Mouse (Mus musculus) heart, embryonic 15.5 days (tissue): Measurements from ENCODE around the gene Cbll1. TPM values are rescaled to one million over a fixed set of nuclear protein-coding genes. Genes with fewer than 3 reads are reported as not detected.

ENCODE experiments used
- ATAC-seq: fragments of 200-750 bp; cut with Nextera tagmentation; replicated peaks from 2 replicates; pipeline ENCODE4 v1.8.0; 2017; ENCODE audit warnings: low read depth, moderate TSS enrichment; ENCODE audit not compliant: insufficient number of reproducible peaks, insufficient read depth, low FRiP score
- H3K27ac ChIP-seq: fragments of 300-500 bp; sonication (generic); 2 replicates; pipeline ENCODE4 v1.5.1; 2015; ENCODE audit warnings: mild to moderate bottlenecking, inconsistent platforms
- H3K27me3 ChIP-seq: fragments of 300-500 bp; sonication (generic); 2 replicates; pipeline ENCODE4 v1.6.1; 2015; ENCODE audit warnings: inconsistent platforms
- H3K36me3 ChIP-seq: fragments of 300-500 bp; sonication (generic); 2 replicates; pipeline ENCODE4 v1.6.1; 2015; ENCODE audit warnings: mild to moderate bottlenecking, inconsistent platforms
- H3K4me1 ChIP-seq: fragments of 300-500 bp; sonication (generic); replicated peaks from 2 replicates; pipeline ENCODE4 v1.6.1; 2015; ENCODE audit warnings: inconsistent platforms
- H3K4me2 ChIP-seq: fragments of 300-500 bp; sonication (generic); 2 replicates; pipeline ENCODE4 v1.6.1; 2015; ENCODE audit warnings: inconsistent platforms, mild to moderate bottlenecking, moderate library complexity
- H3K4me3 ChIP-seq: fragments of 300-500 bp; sonication (generic); 2 replicates; pipeline ENCODE4 v1.5.1; 2015; ENCODE audit warnings: mild to moderate bottlenecking, inconsistent platforms
- H3K9ac ChIP-seq: fragments of 300-500 bp; sonication (generic); 2 replicates; pipeline ENCODE4 v1.6.1; 2015; ENCODE audit warnings: mild to moderate bottlenecking, inconsistent platforms
- H3K9me3 ChIP-seq: fragments of 300-500 bp; sonication (generic); replicated peaks from 2 replicates; pipeline ENCODE4 v1.6.1; 2016; ENCODE audit warnings: inconsistent platforms
- WGBS: fragments of 180-500 bp; shearing (Covaris S2); methylation state at CpG from one replicate; pipeline ENCODE4 v1.1.7; 2015; ENCODE audit warnings: mixed read lengths; 5-methylcytosine and 5-hydroxymethylcytosine counted together
- polyA plus RNA-seq: library from polyadenylated mRNA; unstranded; fragments of >200 nt; fragmentation: Nextera tagmentation; extraction: Ambion mirVana; gene quantifications from 2 replicates; pipeline ENCODE4 v1.2.1, GENCODE M21; 2015

The Cbll1 gene
- polyA plus RNA-seq, 1 experiment from 2014 or later, result 7.0 TPM

DNA sequence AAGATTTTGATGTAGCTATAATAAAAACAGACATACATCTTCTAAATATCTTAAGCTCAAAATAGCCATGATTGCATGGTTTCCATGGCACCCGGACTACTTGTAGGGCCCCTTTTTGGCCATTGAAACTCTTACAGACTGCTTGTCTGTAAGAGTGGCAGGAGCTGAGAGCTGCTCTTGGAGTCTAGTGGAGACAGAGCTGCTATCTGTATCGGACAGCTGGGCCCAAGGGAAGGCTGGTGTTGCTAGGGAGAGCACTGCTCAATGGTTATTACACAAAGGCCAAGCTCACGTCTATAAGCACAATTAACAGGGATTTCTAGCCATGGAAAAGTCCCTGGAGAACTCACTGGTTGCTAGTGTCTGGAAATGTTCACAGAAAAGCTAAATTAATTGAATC lies 22.0 kb upstream of the Cbll1 start:
- 46% methylated on average over 3 of the region's 3 CpGs for WGBS
- Histone ChIP-seq H3K4me2 (no peak overlapping the region), H3K9ac (no peak overlapping the region), H3K4me1 (peaks cover 20% of the 10 kb centered on the region), H3K9me3 (no peaks in the 10 kb centered on the region), H3K36me3 (no peaks in the 10 kb centered on the region), H3K4me3 (no peak overlapping the region), H3K27me3 (no peaks in the 10 kb centered on the region), H3K27ac (no peak overlapping the region)
- no peak for ATAC-seq

DNA sequence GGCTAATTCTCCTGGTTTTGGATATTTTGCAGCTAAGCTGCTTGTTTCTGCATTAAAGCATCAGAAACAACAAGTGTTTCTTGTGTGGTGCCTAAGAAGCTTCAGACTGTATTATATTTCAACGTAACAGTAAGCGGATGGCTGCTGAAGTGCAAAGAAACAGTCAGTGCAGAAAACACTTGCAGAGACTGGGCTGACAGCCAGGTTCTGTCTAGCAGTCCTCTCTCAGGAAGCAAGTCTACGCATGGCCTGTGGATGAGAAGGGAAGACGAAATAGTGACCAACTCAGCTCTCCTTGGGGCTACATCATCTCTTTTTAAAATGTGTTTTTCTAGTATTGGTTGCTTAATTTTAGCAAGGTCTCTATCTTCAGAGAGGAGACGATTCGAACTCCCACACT lies 20.7 kb upstream of the Cbll1 start:
- Histone ChIP-seq H3K4me2 (0 out of 2 replicates have a peak overlapping the region, but pooled peaks have one; percentile 6), H3K27ac (no peak overlapping the region), H3K9ac (peak overlapping the region; percentile 16; the same call in 1 of the 2 replicates), H3K4me1 (peaks cover 18% of the 10 kb centered on the region), H3K9me3 (no peaks in the 10 kb centered on the region), H3K27me3 (no peaks in the 10 kb centered on the region), H3K4me3 (no peak overlapping the region), H3K36me3 (no peaks in the 10 kb centered on the region)
- peak; percentile 55; the same call in 1 of the 2 replicates for ATAC-seq
- WGBS, result 31% methylated on average over 6 of the region's 6 CpGs

DNA sequence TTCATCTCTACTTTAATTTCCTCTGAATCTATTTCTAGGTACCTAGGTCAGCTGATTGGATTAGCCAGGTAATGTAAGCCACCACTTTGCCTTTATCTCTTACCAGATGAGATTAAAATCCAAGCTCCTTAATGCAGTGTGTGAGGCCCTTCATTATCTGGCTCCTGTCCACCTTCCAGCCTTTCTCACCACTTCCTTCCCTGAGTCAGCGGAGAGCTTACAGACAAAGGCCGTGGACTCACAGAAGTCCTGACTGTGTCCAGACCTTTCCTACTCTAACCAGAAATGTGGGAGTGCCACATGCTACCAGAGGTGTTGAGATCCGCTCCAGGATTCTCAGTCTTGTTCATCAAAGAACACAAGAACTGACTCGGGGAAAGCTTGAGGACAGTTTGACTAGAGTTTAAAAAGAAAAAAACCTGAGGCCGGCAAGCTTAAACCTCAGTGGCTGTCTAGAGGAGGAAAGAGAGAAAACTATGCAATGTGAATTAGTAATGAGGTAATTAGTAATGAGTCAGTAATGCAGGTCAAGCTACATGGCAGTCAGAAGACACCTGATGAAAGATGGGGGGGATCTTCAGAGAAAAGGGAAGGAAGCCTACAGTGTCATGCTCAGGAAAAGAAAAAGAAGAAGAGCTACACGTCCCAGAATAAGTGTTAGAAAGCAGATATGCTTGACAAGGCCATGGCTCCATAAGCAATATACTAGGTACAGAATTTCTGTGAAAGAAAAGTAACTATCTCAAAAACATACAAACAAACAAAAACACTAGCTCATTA lies 14.5 kb upstream of the Cbll1 start:
- H3K36me3 ChIP-seq, result no peaks in the 10 kb centered on the region
- H3K27ac ChIP-seq, result no peak overlapping the region
- H3K4me2 ChIP-seq, result no peak overlapping the region
- H3K4me1 ChIP-seq, result 0 out of 2 replicates have a peak, but pooled peaks cover 4% of the 10 kb centered on the region
- no peak for ATAC-seq
- no peak overlapping the region for H3K4me3 ChIP-seq
- H3K9me3 ChIP-seq, result no peaks in the 10 kb centered on the region
- H3K9ac ChIP-seq, result no peak overlapping the region
- no peaks in the 10 kb centered on the region for H3K27me3 ChIP-seq
- WGBS, result 46% methylated on average over 6 of the region's 6 CpGs

DNA sequence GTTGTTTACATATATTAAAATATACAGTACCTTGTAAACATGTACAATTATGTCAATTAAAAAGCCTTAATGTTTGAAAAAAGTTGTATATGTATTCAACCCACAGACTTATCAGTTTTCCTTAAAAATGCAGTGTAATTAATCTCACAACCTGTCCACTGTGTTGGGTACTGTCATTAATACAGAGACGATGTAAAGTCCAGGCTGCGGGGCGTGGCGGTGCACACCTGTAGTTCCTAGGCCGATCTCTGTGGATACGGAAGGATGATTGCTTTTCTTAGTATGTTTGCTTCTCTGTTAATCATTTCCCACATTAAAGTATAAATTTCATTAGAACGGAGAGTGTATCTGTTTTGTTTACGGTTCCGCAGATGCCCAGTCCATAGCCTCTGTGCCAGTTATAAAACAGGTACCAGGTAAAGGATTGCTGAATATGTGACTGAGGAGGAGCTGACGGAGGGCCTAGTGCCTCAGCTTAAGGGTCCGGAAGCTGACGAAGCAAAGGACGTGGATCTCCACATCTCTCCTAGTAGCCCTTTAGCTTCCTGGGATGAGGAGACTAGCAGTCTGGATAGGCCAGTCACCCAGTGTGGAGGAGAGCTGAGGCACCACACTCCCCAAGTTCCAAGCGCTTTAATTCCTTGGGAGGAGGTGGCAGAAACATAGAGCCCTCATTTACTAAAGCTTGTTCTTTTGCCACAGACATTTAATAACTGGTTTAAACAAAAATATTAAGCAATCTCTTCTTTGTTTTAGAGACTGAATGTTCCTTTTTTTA lies 13.4 kb upstream of the Cbll1 start:
- no peak overlapping the region for H3K4me2 ChIP-seq
- 0 out of 2 replicates have a peak, but pooled peaks cover 4% of the 10 kb centered on the region for H3K4me1 ChIP-seq
- no peak for ATAC-seq
- H3K9ac ChIP-seq, result no peak overlapping the region
- H3K9me3 ChIP-seq, result no peaks in the 10 kb centered on the region
- no peak overlapping the region for H3K4me3 ChIP-seq
- H3K27ac ChIP-seq, result no peak overlapping the region
- H3K27me3 ChIP-seq, result no peaks in the 10 kb centered on the region
- 88% methylated on average over 14 of the region's 14 CpGs for WGBS
- no peaks in the 10 kb centered on the region for H3K36me3 ChIP-seq

DNA sequence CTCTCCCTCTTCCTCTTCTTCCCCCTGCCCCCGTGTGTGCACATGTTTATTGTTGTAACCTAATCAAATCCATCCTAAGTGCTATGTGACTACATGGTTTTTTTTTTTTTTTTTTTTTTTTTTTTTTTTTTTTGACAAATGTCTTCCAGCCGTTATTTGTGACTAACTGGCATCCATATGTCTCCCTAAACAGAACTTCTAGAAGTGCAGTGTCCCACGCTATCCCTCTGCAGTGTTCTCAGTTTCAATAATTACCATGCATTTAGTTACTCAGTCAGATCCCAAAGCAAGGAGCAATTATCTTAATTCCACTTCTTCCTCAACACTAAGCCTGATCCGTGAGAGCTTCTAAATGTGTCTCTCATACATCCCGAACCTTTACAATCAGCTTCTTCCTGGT lies 11.8 kb upstream of the Cbll1 start:
- H3K27me3 ChIP-seq, result no peaks in the 10 kb centered on the region
- H3K4me2 ChIP-seq, result no peak overlapping the region
- no peak overlapping the region for H3K9ac ChIP-seq
- no peak overlapping the region for H3K27ac ChIP-seq
- WGBS, result 39% methylated on average over 5 of the region's 5 CpGs
- H3K4me1 ChIP-seq, result 0 out of 2 replicates have a peak, but pooled peaks cover 4% of the 10 kb centered on the region
- no peaks in the 10 kb centered on the region for H3K9me3 ChIP-seq
- no peak for ATAC-seq
- H3K36me3 ChIP-seq, result no peaks in the 10 kb centered on the region
- no peak overlapping the region for H3K4me3 ChIP-seq

DNA sequence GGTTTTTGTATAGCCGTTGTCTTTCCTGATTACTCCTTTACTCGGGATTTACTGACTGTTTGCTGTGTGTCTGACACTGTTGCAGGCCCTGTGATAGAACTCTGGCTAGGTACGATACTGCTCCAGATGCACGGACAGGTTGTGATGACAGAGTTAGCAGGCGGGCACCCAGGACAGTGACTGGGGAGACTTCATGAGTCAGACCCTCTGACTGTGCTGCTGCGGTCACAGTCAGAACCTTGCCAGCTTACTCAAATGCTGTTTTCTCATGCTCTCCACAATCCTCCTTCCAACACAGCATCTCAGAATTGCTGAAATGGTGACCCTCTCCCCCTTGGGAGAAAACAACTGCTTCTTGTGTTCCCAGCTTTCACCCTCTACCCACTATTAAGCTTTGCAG lies 9.1 kb upstream of the Cbll1 start:
- no peak overlapping the region for H3K9ac ChIP-seq
- no peak overlapping the region for H3K4me2 ChIP-seq
- H3K9me3 ChIP-seq, result no peaks in the 10 kb centered on the region
- no peak overlapping the region for H3K27ac ChIP-seq
- ATAC-seq, result no peak
- no peaks in the 10 kb centered on the region for H3K27me3 ChIP-seq
- no peaks in the 10 kb centered on the region for H3K36me3 ChIP-seq
- 71% methylated on average over 6 of the region's 6 CpGs for WGBS
- no peaks in the 10 kb centered on the region for H3K4me1 ChIP-seq
- H3K4me3 ChIP-seq, result no peak overlapping the region

DNA sequence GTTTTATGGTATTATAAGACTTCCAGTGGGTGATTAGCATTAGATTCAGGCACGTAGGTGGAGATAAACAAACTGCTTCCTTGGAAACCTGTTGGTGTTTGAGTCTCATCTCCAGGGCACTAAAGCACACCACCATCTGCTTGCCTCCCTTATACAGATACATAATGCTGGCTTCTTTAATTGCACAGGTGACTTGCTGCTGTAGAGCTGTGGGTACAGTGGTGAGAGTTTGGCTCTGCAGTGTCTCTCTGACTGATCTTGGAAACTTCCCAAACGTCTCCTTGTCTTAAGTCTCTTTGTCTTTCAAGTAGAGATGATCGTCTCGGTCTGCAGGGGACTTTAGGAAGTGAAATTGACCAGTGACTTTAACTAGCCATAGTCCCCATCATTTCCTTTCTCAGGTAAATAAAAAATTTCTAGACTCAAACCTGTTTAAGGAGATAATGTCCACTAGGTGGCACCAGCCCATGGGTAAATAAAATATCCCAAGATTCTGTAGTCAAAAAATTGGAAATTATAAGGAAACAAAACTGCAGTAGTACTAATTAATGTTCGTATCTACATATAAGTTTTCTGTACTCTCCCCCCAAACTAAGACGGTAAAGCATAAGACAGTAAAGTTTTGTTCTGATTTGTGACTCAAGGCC lies 8.4 kb upstream of the Cbll1 start:
- Histone ChIP-seq H3K9ac (no peak overlapping the region), H3K27ac (no peak overlapping the region), H3K4me3 (no peak overlapping the region), H3K36me3 (no peaks in the 10 kb centered on the region), H3K4me2 (no peak overlapping the region), H3K27me3 (no peaks in the 10 kb centered on the region), H3K9me3 (no peaks in the 10 kb centered on the region), H3K4me1 (no peaks in the 10 kb centered on the region)
- ATAC-seq, result no peak
- WGBS, result 34% methylated on average over 6 of the region's 6 CpGs

DNA sequence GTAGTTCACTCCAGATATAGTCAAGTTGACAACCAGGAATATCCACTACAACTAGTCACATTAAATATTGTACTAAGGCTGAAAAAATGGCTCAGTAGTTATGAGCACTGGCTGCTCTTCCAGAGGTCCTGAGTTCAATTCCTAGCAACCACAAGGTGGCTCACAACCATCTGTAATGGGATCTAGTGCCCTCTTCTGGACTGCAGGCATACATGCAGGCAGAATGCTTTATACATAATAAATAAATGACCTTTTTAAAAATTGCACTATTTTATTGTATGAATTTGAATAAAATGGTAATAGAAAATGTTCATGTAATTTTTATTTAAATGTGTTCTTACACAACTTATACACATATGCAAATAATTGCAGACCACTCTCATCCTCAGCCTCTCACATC lies 3.8 kb upstream of the Cbll1 start:
- Histone ChIP-seq H3K27me3 (no peaks in the 10 kb centered on the region), H3K9me3 (no peaks in the 10 kb centered on the region), H3K36me3 (no peaks in the 10 kb centered on the region), H3K9ac (no peak overlapping the region), H3K27ac (no peak overlapping the region), H3K4me2 (no peak overlapping the region), H3K4me3 (no peak overlapping the region), H3K4me1 (peaks cover 5% of the 10 kb centered on the region)
- no peak for ATAC-seq

DNA sequence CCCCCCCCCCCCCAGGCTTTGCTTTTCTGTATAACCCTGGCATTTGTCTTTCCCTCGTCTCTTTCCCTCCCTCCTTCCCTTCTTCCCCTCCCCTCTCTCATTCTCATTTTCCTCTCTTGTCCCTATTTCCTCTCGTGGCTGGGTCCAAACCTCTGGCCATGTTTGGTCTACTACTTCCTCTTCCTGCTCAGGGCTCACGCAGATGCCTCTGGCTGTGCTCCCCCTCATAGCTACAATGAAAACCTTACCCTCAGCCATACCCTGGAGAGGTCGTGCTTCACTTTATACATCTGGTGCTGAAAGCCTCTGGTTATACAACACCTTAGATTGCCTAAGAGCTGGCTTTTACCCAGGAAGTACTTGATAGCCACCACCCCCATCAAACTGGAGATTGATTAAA lies 1.9 kb upstream of the Cbll1 start:
- ATAC-seq, result no peak
- Histone ChIP-seq H3K36me3 (no peaks in the 10 kb centered on the region), H3K4me1 (peaks cover 11% of the 10 kb centered on the region), H3K27ac (no peak overlapping the region), H3K9ac (no peak overlapping the region), H3K27me3 (no peaks in the 10 kb centered on the region), H3K9me3 (no peaks in the 10 kb centered on the region), H3K4me2 (no peak overlapping the region), H3K4me3 (no peak overlapping the region)
- WGBS, result 26% methylated on average over 4 of the region's 4 CpGs

DNA sequence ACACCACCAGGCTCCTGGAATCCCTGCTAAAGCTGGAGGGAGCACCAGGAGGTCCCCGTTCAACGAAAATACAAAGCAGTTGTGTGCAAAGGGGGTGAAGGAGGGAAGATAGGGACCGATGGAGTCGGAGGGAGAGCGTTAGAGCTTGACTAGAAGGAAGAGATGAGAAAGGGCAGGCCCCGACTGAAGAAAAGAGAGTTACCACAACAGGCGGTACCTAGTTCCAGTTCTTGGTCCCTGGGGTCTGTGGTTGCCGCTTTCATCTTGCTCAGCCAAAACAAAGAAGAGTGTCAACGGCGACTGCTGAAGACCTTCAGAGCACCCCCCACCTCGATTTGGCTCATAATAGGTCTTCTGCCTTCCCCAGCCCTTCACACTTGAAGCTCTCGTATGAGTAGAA lies 780 bp upstream of the Cbll1 start:
- H3K4me3 ChIP-seq, result peak overlapping the region; percentile 96
- H3K36me3 ChIP-seq, result no peaks in the 10 kb centered on the region
- H3K27ac ChIP-seq, result peak overlapping the region; percentile 88
- peak overlapping the region; percentile 94 for H3K9ac ChIP-seq
- WGBS, result 7% methylated on average over 12 of the region's 12 CpGs
- no peaks in the 10 kb centered on the region for H3K9me3 ChIP-seq
- peak overlapping the region; percentile 85 for H3K4me2 ChIP-seq
- H3K4me1 ChIP-seq, result peaks cover 13% of the 10 kb centered on the region
- H3K27me3 ChIP-seq, result no peaks in the 10 kb centered on the region
- no peak for ATAC-seq

DNA sequence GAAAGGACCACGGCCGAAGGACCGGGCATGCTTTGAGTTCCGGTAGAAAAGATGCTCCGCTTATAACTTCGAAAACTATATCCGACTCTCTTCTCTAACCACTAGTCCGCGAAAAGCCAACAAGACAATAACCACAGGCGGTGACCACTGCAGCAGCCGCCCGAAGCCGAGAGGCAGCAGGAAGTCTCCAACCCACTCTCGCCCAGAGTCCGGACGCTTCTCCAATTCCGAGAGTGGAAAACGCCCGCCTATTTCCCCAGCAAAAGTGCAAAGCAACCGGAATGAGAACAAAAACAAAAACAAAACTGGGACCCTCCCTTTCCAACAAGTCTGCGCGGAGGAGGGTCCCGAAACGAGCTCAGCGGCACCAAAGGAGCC lies 491 bp downstream of the Cbll1 start:
- H3K4me3 ChIP-seq, result peak overlapping the region; percentile 96
- H3K4me1 ChIP-seq, result peaks cover 13% of the 10 kb centered on the region
- peak overlapping the region; percentile 85 for H3K4me2 ChIP-seq
- under 1% methylated on average over 25 of the region's 25 CpGs for WGBS
- H3K27ac ChIP-seq, result peak overlapping the region; percentile 88
- peak overlapping the region; percentile 94 for H3K9ac ChIP-seq
- no peak for ATAC-seq
- peaks cover 5% of the 10 kb centered on the region; the same call in 1 of the 2 replicates for H3K36me3 ChIP-seq
- H3K27me3 ChIP-seq, result no peaks in the 10 kb centered on the region
- H3K9me3 ChIP-seq, result no peaks in the 10 kb centered on the region
